Mouse (Mus musculus): ENCODE data around the gene Gm2431.
"Not testable (repeated sequence)": the region's sequence is repeated elsewhere in the genome, so short reads cannot be mapped to it uniquely, and the experiment has no call there.

Gm2431 gene

DNA sequence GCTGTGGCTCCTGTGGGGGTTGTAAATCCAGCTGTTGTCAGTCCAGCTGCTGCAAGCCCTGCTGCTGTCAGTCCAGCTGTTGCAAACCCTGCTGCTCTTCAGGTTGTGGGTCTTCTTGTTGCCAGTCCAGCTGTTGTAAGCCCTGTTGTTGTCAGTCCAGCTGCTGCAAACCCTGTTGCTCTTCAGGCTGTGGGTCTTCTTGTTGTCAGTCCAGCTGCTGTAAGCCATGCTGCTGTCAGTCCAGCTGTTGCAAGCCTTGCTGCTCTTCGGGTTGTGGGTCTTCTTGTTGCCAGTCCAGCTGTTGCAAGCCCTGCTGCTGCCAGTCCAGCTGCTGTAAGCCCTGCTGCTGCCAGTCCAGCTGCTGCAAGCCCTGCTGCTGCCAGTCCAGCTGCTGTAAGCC lies 46.0 kb downstream of the Gm2431 start:
- not testable (repeated sequence) for DNase-seq (ENCODE audit: extremely low spot score, low read depth, low spot score)

GRCm38 (mm10) chr7:142211559-142211958 lies 46.6 kb downstream of the Gm2431 start, which contains the start of gene Gm7579:
Gm7579 (plus strand) TSS chr7:142211859.
- no peak for DNase-seq (ENCODE audit: extremely low spot score, low read depth, low spot score)

Data from hindlimb bud, embryonic 11.5 days (tissue).